Mouse (Mus musculus): Measurements from ENCODE around the gene Pik3r2.
"Not testable (repeated sequence)": the region's sequence is repeated elsewhere in the genome, so short reads cannot be mapped to it uniquely, and the experiment has no call there.

Pik3r2 gene

DNA sequence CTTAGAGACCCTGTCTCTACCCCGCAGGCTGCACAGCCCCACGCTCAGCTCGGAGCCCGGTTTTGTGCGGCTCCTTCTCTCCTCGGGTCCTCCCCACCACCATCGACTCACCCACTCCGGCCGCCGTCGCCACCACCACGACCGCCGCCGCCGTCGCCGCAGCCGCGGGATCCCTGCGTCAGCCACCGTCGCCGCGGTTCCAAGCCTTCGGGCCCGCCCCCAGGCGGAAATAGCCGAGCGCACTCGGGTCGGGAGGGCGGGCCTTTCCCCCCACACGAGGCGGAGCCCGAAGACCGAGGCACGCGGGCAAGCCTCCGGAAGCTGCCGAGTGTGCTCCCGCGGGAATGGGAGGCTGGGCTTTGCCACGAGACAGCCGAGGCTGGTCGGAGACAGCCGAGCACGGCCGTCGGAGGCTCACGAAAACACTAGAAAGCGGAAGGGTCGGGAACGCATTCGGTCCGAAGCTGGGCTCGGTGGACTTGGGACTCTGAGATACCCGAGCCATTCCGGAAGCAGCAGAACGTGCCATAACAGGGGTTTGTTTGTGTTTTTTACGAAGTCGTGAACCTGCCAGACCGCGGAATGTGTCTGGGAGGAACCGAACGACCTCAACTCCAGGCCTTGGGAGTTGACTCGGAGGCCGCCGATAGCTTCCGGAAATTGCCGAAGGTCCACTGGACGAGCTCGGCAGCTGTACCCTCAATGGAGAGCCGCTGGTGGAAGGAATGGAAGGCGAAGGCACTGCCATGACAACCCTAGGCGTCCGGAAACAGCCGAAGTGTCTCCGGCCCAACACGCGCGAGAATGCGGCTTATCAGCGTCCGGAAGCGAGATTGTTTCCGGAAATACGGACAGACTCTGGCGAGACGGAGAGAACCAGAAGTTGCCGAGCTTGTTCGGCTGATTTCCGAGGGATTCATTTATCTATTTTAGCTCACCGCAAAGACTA, at the start of gene Pik3r2:
Gene Pik3r2 (minus strand): TSS at position 218 of the 949 bp plus-strand sequence.
- no peaks in the 10 kb centered on the region for H3K27me3 ChIP-seq (ENCODE audit: control insufficient read depth, insufficient read depth, low read length, poor library complexity, severe bottlenecking)
- H3K36me3 ChIP-seq (ENCODE audit: control insufficient read depth, insufficient read depth, low read length, poor library complexity, severe bottlenecking), result peaks cover 16% of the 10 kb centered on the region
- DNase-seq (ENCODE audit: low read depth, low spot score), result peak; percentile 98

DNA sequence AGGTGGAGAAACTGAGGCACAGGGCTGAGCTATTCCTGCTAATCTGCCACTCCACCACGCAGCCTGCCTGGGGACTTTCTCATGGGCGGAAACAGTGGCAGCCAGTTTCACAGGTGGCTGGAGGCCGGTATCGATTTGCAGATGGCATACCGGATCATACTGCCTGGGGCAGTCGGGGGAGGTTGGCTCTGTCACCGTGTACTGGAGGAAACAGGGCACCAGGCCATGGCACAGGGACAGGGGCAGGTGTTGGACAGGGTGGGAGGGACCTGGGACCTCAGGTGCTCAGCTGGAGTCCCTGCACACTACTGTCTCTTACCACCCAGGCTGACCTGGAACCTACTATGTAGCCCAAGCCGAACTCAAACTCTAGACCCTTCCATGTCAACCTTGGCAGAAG, 49.3 kb upstream of the Pik3r2 start:
- H3K27me3 ChIP-seq (ENCODE audit: control insufficient read depth, insufficient read depth, low read length, poor library complexity, severe bottlenecking), result no peaks in the 10 kb centered on the region
- no peaks in the 10 kb centered on the region for H3K36me3 ChIP-seq (ENCODE audit: control insufficient read depth, insufficient read depth, low read length, poor library complexity, severe bottlenecking)
- DNase-seq (ENCODE audit: low read depth, low spot score), result no peak

DNA sequence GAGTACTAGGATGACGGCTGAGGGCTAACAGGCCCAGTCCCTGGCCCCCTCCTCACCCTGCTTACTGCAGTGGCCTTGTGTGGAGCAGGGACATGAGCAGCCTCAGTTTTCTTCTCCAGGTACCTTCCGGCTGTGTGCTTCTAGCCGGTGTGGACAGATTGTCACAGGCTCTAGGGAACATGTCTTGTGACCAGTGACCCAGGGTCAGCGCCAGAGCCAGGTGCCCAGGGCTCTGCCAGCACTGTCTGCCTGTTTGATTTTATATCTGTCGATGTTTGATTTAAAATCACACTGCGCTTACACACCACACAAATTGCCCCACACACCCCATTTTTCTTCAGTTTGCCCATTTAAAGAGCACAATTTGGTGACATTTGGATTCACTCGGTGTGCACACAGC, 47.3 kb upstream of the Pik3r2 start:
- Histone ChIP-seq H3K27me3 (ENCODE audit: control insufficient read depth, insufficient read depth, low read length, poor library complexity, severe bottlenecking) (no peaks in the 10 kb centered on the region), H3K36me3 (ENCODE audit: control insufficient read depth, insufficient read depth, low read length, poor library complexity, severe bottlenecking) (no peaks in the 10 kb centered on the region)
- DNase-seq (ENCODE audit: low read depth, low spot score), result no peak

DNA sequence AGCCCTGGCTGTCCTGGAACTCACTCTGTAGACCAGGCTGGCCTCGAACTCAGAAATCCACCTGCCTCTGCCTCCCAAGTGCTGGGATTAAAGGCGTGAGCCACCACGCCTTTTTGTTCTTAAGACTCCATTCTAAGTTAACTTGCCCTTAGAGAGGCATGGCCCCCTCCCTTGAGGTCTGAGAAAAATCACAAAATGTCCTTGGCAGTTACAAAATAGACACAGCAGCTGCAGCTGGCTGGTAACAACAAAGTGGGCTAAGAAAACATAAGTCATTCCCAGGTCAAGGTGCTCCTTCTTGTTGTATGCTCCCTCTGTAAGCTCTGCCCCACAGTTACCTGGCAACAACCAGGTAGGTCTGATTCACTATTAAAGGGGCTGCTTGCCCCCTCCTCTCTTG, 46.1 kb upstream of the Pik3r2 start:
- not testable (repeated sequence) for DNase-seq (ENCODE audit: low read depth, low spot score); H3K27me3 ChIP-seq (ENCODE audit: control insufficient read depth, insufficient read depth, low read length, poor library complexity, severe bottlenecking); H3K36me3 ChIP-seq (ENCODE audit: control insufficient read depth, insufficient read depth, low read length, poor library complexity, severe bottlenecking)

DNA sequence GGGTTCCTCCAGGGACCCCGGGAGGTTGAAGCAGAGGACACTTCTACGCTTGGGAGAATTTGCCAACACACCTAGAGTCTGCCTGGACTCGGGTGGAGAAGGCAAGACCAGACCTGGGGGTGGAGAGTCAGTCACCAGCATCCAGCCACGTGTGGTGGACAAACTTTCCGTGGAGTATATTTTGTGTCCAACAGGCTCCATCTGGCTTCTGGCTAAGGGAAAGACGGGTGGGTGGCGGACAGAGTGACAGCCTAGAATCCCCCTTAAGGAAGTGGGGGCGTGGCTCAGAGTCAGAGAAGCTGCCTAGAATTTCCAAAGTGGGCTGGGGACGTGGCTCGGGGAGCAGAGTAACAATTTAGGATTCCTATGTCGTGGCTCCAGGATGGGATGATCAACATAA, 45.5 kb upstream of the Pik3r2 start:
- no peaks in the 10 kb centered on the region for H3K27me3 ChIP-seq (ENCODE audit: control insufficient read depth, insufficient read depth, low read length, poor library complexity, severe bottlenecking)
- no peaks in the 10 kb centered on the region for H3K36me3 ChIP-seq (ENCODE audit: control insufficient read depth, insufficient read depth, low read length, poor library complexity, severe bottlenecking)
- DNase-seq (ENCODE audit: low read depth, low spot score), result no peak

DNA sequence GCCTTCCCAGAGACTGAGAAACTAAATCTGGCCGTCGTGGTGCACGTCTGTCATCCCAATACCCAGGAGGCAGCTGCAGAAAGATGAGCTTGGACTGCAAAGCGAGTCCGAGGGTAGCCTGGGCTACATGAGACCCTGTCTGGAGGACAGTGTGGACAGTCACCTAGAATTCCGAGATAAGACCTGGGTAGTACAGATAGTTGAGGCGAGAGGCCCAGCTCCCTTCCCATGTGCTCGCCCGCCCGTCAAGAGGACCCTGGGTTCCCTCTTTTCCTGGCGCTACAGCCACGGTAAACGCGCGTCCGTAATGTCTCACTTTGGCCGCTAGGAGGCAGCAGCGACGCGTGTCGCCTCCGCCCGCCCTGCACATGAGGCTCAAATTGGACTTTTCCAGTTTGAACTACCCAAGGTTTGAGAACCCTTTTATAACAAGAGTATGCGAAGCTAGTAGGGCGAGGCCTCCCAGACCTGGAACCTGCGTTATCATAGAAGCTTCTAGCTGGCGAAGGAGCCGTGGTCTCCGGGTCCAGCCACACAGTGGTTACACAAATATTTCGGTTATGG, 45.0 kb upstream of the Pik3r2 start:
- Histone ChIP-seq H3K36me3 (ENCODE audit: control insufficient read depth, insufficient read depth, low read length, poor library complexity, severe bottlenecking) (no peaks in the 10 kb centered on the region), H3K27me3 (ENCODE audit: control insufficient read depth, insufficient read depth, low read length, poor library complexity, severe bottlenecking) (no peaks in the 10 kb centered on the region)
- DNase-seq (ENCODE audit: low read depth, low spot score), result peak; percentile 82

DNA sequence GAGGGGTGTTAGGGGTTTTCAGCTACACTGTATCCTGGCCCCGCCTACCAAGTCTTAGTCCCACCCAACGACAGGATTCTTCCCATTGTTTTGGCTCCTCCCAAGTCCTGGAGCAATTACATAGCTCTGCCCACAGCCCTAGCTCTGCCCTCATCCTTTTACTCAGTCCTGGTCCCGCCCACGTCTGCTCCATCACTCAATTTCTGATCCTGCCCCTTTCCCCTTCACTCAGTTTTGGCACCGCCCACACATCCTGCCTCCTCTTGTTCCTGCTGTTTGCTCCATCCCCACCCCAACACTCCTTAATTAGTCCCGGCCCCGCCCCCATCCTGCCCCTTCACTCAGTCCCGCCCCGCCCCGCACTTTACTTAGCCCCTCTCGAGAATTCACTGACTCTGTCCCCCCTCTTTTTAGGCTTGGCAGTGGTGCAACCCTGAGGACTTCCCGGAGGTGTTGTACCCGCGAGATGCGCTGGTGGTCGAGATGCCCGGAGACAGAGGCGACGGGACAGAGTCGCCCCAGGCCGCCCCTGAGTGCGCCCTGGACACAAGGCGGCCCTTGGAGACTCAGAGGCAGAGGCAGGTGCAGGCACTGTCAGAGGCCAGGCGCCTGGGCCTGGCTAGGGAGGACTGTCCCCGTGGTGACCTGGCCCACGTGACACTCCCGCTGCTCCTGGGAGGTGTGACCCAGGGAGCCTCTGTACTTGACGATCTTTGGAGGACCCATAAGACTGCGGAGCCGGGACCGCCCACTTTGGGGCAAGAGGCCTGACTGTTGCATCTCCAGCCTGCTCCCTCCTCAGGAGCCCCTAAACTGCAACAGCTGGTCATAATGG, 43.8 kb upstream of the Pik3r2 start:
- no peaks in the 10 kb centered on the region for H3K36me3 ChIP-seq (ENCODE audit: control insufficient read depth, insufficient read depth, low read length, poor library complexity, severe bottlenecking)
- H3K27me3 ChIP-seq (ENCODE audit: control insufficient read depth, insufficient read depth, low read length, poor library complexity, severe bottlenecking), result no peaks in the 10 kb centered on the region
- DNase-seq (ENCODE audit: low read depth, low spot score), result no peak

DNA sequence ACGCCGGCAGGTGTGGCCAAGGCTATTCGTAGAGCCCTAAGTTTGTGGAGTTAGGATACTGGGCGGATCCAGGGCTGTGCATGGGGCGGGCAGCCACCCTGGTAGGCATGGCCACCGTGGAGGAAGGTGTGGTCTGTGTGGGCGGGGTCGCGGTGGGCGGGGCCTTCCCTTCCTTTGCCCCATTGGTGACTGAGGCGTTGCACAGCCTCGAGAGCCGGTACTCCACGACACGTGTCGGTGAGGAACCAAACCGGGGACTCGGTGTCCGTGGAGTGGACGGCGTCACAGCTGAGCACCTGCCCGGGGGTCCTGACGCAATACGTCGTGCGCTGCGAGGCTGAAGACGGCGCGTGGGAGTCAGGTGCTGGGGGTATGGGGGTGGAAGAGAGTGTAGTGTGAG, 40.2 kb upstream of the Pik3r2 start:
- DNase-seq (ENCODE audit: low read depth, low spot score), result no peak
- no peaks in the 10 kb centered on the region for H3K27me3 ChIP-seq (ENCODE audit: control insufficient read depth, insufficient read depth, low read length, poor library complexity, severe bottlenecking)
- no peaks in the 10 kb centered on the region for H3K36me3 ChIP-seq (ENCODE audit: control insufficient read depth, insufficient read depth, low read length, poor library complexity, severe bottlenecking)

DNA sequence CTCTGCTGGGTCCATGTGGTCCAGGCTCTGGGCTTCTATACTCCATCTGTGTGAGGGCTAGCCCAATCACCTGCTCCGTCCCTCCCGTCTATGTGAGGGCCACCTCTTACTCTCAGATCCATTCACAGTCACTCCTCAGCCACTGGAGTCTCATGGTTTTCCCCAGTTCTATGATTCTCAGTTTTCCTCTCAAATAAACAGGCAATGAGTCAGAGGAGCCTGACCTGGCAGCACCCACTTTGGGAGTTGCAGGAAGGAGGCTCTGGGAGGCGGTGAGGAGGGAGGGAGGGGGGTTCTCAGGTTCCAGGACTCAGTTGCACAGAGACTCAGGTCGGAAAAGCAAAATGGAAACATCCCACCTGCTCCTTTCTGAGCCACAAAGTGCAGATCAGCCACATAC, 36.4 kb upstream of the Pik3r2 start:
- DNase-seq (ENCODE audit: low read depth, low spot score), result no peak
- no peaks in the 10 kb centered on the region for H3K36me3 ChIP-seq (ENCODE audit: control insufficient read depth, insufficient read depth, low read length, poor library complexity, severe bottlenecking)
- H3K27me3 ChIP-seq (ENCODE audit: control insufficient read depth, insufficient read depth, low read length, poor library complexity, severe bottlenecking), result no peaks in the 10 kb centered on the region

DNA sequence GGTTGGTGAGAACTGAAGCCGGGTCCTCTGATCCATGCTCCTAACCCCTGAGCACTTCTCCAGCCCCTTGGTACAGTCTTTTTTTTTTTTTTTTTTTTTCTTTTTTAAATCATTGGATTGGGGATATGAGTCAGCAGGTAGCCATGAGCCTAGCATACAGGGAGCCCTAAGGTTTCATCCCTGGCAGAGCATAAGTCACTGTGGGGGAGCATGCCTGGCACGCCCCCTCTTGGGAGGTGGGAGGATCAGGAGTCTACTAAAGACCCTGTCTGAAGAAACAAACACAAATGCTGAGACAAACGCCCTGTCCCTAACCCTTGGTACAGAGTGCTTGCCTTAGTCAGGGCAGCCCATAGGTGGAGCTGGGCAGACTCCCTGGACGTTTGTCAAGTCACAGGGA, 35.5 kb upstream of the Pik3r2 start:
- H3K36me3 ChIP-seq (ENCODE audit: control insufficient read depth, insufficient read depth, low read length, poor library complexity, severe bottlenecking), result no peaks in the 10 kb centered on the region
- DNase-seq (ENCODE audit: low read depth, low spot score), result no peak
- H3K27me3 ChIP-seq (ENCODE audit: control insufficient read depth, insufficient read depth, low read length, poor library complexity, severe bottlenecking), result no peaks in the 10 kb centered on the region

DNA sequence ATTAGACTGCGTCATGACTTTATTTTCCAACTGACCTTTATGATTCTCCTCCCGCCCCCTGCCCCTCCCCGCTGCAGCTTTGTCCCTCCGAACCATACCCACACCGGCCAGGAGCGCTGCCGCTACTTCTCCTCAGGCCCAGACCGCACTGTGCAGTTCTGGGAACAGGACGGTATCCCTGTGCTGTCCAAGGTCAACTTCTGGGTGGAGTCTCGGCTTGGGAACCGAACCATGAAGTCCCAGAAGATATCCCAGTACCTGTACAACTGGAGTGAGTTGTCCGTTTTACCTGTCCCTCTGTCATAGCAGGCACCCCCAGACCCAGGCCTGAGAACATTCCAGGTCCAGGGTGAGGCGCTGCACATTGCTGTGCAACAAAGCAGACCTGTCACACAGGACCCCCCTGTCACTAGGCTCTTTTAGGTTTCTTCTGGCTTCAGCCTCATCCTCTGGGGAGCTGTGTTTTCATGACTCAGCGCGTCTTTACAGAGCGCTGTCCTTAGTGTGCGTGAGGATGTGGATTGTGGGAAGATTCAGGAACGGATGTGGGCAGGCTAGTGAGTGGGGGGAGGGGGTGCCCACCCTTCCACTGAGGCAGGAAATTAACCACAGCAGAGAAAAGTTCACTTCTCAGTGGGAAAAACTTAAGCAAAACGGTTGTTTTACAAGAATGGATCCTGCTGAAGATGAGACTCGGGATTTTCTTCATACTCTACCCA, 34.6 kb upstream of the Pik3r2 start:
- H3K27me3 ChIP-seq (ENCODE audit: control insufficient read depth, insufficient read depth, low read length, poor library complexity, severe bottlenecking), result no peaks in the 10 kb centered on the region
- no peaks in the 10 kb centered on the region for H3K36me3 ChIP-seq (ENCODE audit: control insufficient read depth, insufficient read depth, low read length, poor library complexity, severe bottlenecking)
- DNase-seq (ENCODE audit: low read depth, low spot score), result no peak

DNA sequence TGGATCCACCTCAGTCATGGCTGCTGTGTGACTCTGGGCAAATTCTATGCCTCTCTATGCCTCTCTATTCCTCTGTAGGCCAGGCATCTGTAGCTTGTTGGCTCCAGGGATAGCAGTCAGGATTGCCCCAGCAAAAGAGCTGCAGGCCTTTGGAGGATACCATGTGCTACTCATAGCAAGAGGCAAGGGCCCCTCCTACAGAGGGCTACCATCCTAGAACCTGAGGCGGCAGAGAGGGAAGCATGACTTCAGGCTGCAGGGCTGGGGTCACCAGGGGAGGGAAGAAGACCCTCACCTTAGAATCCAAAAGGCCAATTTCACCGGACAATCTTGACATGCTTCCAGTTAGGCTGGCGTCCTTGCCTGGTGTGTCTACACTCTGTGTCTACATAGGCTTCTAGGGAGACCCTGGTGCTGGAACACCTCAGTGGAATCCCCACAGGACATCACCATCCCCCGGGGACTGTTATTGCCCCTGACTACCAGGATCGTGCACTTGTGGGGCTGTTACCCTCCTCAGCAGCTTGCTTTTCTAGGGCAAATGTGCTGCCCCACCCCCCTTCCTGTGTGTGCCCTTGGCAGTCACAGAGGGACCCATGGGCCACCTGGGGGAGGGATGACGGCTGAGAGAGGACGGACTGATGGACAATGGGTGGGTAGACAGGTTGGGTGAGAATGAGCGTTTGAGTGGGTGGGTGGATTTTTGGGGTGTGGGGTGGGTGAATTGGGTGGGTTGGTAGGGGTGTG, 32.6 kb upstream of the Pik3r2 start:
- no peak for DNase-seq (ENCODE audit: low read depth, low spot score)
- Histone ChIP-seq H3K27me3 (ENCODE audit: control insufficient read depth, insufficient read depth, low read length, poor library complexity, severe bottlenecking) (no peaks in the 10 kb centered on the region), H3K36me3 (ENCODE audit: control insufficient read depth, insufficient read depth, low read length, poor library complexity, severe bottlenecking) (no peaks in the 10 kb centered on the region)

DNA sequence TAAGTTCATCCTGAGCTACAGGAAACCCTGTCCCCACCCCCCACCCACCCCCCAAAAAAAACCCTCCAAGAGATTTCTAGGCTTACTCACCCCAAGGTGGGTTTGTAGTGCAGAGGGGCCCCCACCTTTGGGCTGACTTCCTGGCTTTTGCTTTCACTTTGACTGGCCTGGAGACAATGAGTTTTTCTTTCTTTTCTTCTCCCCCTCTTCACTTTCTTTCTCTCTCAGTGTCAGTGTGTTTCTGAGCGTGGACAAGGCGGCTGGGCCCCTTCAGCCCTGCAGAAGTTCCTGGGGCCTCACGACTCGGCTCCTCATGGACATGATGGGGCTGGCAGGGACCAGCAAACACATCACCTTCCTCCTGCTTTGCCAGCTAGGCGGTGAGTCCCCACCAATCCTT, 31.7 kb upstream of the Pik3r2 start, which contains the start of gene Il12rb1:
Gene Il12rb1 (plus strand): TSS at position 211 of the 400 bp plus-strand sequence.
- Histone ChIP-seq H3K27me3 (ENCODE audit: control insufficient read depth, insufficient read depth, low read length, poor library complexity, severe bottlenecking) (no peaks in the 10 kb centered on the region), H3K36me3 (ENCODE audit: control insufficient read depth, insufficient read depth, low read length, poor library complexity, severe bottlenecking) (no peaks in the 10 kb centered on the region)
- peak; percentile 36 for DNase-seq (ENCODE audit: low read depth, low spot score)

DNA sequence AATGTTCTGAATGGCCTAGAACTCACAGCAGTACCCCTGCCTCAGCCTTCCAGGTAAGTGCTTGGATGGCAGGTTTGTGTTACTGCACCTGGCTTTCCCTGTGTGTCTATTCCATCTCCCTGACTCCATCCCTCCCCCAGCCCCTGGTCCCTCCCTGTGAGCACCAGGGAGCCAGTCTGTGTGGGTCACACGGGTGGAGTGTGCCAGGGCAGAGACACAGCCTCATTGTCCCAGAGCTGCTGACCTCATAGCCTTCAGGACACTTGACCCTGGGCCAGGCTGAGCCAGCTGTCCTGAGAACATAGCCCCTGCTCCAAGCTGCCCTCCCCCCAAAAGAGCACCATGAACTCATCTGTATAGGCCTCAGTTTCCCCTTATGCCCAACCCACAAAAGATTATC, 30.8 kb upstream of the Pik3r2 start:
- H3K27me3 ChIP-seq (ENCODE audit: control insufficient read depth, insufficient read depth, low read length, poor library complexity, severe bottlenecking), result no peaks in the 10 kb centered on the region
- DNase-seq (ENCODE audit: low read depth, low spot score), result no peak
- H3K36me3 ChIP-seq (ENCODE audit: control insufficient read depth, insufficient read depth, low read length, poor library complexity, severe bottlenecking), result no peaks in the 10 kb centered on the region
